Mouse (Mus musculus) granulocyte monocyte progenitor cell, adult 5-6 weeks (primary cell): ENCODE measurements around the gene Fbxo4. TPM values are rescaled to one million over a fixed set of nuclear protein-coding genes. Genes with fewer than 3 reads are reported as not detected.

Experiments used
- ATAC-seq: replicated peaks from 2 replicates; pipeline ENCODE4 v1.8.0; 2016; ENCODE audit warnings: mild to moderate bottlenecking, moderate TSS enrichment, inconsistent platforms; ENCODE audit not compliant: poor library complexity, severe bottlenecking
- total RNA-seq, 2 experiments: library from RNA; stranded (forward) in 1 of 2; stranded (reverse) in 1 of 2; fragments of 200-712, 200-1000 nt in 1 of 2; fragments of >200 nt in 1 of 2; fragmentation: Nextera tagmentation in 1 of 2; gene quantifications; 2 replicates each; pipeline ENCODE4 v1.2.3; 2014 to 2017

Gene Fbxo4
- total RNA-seq (2014; fragmentation: Nextera tagmentation) (13.8 and 21.4 TPM in 2 replicates), total RNA-seq (2017) (8.3 and 12.3 TPM in 2 replicates)

- ATAC-seq: peak; percentile 89
These were observed at the start of gene Fbxo4 for GRCm38 (mm10) chr15:3979061-3979848. Gene Fbxo4 (minus strand): TSS chr15:3979573.

GRCm38 (mm10) chr15:4028960-4029359 lies 49.6 kb upstream of the Fbxo4 start:
- no peak for ATAC-seq

- no peak for ATAC-seq
These were observed 49.0 kb upstream of the Fbxo4 start for GRCm38 (mm10) chr15:4028411-4028700.

GRCm38 (mm10) chr15:4027671-4028410 lies 48.5 kb upstream of the Fbxo4 start:
- ATAC-seq: no peak

GRCm38 (mm10) chr15:4026831-4027584 lies 47.6 kb upstream of the Fbxo4 start:
- peak; percentile 78 for ATAC-seq

GRCm38 (mm10) chr15:4026231-4026773 lies 46.9 kb upstream of the Fbxo4 start, which contains the start of gene Oxct1:
Gene Oxct1 (plus strand): TSS chr15:4026383.
- peak; percentile 85 for ATAC-seq

GRCm38 (mm10) chr15:4025508-4025904 lies 46.1 kb upstream of the Fbxo4 start:
- ATAC-seq: no peak

- ATAC-seq: no peak
These were observed 45.5 kb upstream of the Fbxo4 start for GRCm38 (mm10) chr15:4024726-4025507.

GRCm38 (mm10) chr15:4023747-4024146 lies 44.4 kb upstream of the Fbxo4 start:
- no peak for ATAC-seq

- ATAC-seq: no peak
These were observed 41.3 kb upstream of the Fbxo4 start for GRCm38 (mm10) chr15:4020711-4021110.

- no peak for ATAC-seq
These were observed 34.5 kb upstream of the Fbxo4 start for GRCm38 (mm10) chr15:4013873-4014272.

- ATAC-seq: peak; percentile 66
These were observed 21.2 kb upstream of the Fbxo4 start for GRCm38 (mm10) chr15:4000536-4000935.

- no peak for ATAC-seq
These were observed 19.8 kb upstream of the Fbxo4 start for GRCm38 (mm10) chr15:3999144-3999543.

- no peak; the same call in 1 of the 2 replicates for ATAC-seq
These were observed 17.1 kb upstream of the Fbxo4 start for GRCm38 (mm10) chr15:3996267-3997010.

GRCm38 (mm10) chr15:3995448-3996266 lies 16.3 kb upstream of the Fbxo4 start, which contains the start of gene AW549877:
Gene AW549877 (minus strand): TSS chr15:3995744.
- ATAC-seq: peak; percentile 84

GRCm38 (mm10) chr15:3994852-3995447 lies 15.6 kb upstream of the Fbxo4 start:
- ATAC-seq: no peak

- ATAC-seq: peak; percentile 84
These were observed 8.6 kb upstream of the Fbxo4 start for GRCm38 (mm10) chr15:3987981-3988380.

GRCm38 (mm10) chr15:3984876-3985275 lies 5.5 kb upstream of the Fbxo4 start:
- no peak for ATAC-seq
